Mouse (Mus musculus) thymus, adult 2 months (tissue): ENCODE measurements around the gene Nt5c3.

Experiments used
- CTCF ChIP-seq: fragments of 200-500 bp; IDR thresholded peaks from 2 replicates; pipeline ENCODE4 v1.5.1; 2012; ENCODE audit warnings: mild to moderate bottlenecking, control low read depth, low read length, moderate library complexity, borderline replicate concordance; ENCODE audit not compliant: control insufficient read depth, poor library complexity, insufficient read depth; ENCODE audit errors: extremely low read depth
- POLR2A ChIP-seq: fragments of 200-500 bp; IDR thresholded peaks from 2 replicates; pipeline ENCODE4 v1.6.1; 2012; ENCODE audit warnings: mild to moderate bottlenecking, low read length, control low read depth, moderate library complexity; ENCODE audit not compliant: control insufficient read depth, poor library complexity, insufficient read depth; ENCODE audit errors: extremely low read depth

- TF ChIP-seq CTCF (no peak), POLR2A (no peak)
Measured at GRCm38 (mm10) chr6:56835532-56835931, 88.2 kb downstream of the Nt5c3 start.
